Mouse (Mus musculus) erythroblast, embryonic 14.5 days (primary cell): ENCODE measurements around the gene Il6st. TPM values are rescaled to one million over a fixed set of nuclear protein-coding genes. Genes with fewer than 3 reads are reported as not detected.
A peak's percentile ranks its signal among the peaks of the same experiment; 100 is the strongest.

Experiments
- H3K27me3 ChIP-seq: 2 replicates; pipeline ENCODE4 v1.6.1; 2012; ENCODE audit warnings: inconsistent platforms; ENCODE audit not compliant: control insufficient read depth
- H3K36me3 ChIP-seq: 2 replicates; pipeline ENCODE4 v1.6.1; 2012; ENCODE audit warnings: mild to moderate bottlenecking, inconsistent platforms; ENCODE audit not compliant: control insufficient read depth
- H3K4me1 ChIP-seq: 2 replicates; pipeline ENCODE4 v1.6.1; 2012; ENCODE audit warnings: inconsistent platforms; ENCODE audit not compliant: control insufficient read depth
- H3K4me3 ChIP-seq: replicated peaks from 2 replicates; pipeline ENCODE3; 2012; ENCODE audit warnings: moderate library complexity, mild to moderate bottlenecking, inconsistent platforms
- H3K9me3 ChIP-seq: 2 replicates; pipeline ENCODE4 v1.6.1; 2012; ENCODE audit warnings: low read length, inconsistent platforms, mixed read lengths; ENCODE audit not compliant: control insufficient read depth
- GATA1 ChIP-seq: IDR thresholded peaks from 2 replicates; pipeline ENCODE4 v1.6.1; 2012; ENCODE audit warnings: low read length, inconsistent platforms, mixed read lengths
- TAL1 ChIP-seq: IDR thresholded peaks from 3 replicates; pipeline ENCODE4 v1.6.1; 2012; ENCODE audit warnings: low read length, inconsistent platforms, mixed read lengths
- polyA plus RNA-seq: library from polyadenylated mRNA; stranded (reverse); fragments of >175 nt; gene quantifications from 2 replicates; pipeline ENCODE4 v1.2.3, GENCODE M21; 2012

Gene Il6st
- polyA plus RNA-seq, 1 experiment, result 0.01 TPM

DNA sequence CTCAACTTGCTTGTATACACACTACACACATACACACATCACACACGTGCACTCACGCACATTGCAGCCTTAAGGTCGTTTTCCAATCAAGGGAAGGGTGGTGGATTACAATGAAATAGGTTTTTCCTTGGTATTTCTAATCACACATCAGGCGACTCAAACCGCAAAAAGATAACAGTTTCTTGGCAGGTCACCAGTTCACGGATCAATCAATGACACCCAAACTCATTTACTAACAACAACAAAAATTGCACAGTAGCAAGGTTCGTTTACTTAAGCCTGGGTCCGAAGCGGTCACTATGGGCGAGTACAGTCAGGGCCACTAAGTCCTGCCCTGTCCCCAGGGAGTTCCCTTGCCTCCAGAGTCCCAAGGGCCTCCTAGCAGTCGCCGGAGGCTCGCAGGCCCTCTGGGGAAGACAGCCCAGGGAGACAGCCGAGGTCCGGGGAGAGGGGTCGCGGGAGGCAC is 500 bp upstream of the Il6st start:
- no peaks in the 10 kb centered on the region for H3K9me3 ChIP-seq
- H3K4me1 ChIP-seq, result peaks cover 15% of the 10 kb centered on the region
- no peak for TF ChIP-seq TAL1
- TF ChIP-seq GATA1, result no peak
- H3K4me3 ChIP-seq, result peak overlapping the region; percentile 67
- peaks cover 51% of the 10 kb centered on the region for H3K27me3 ChIP-seq
- H3K36me3 ChIP-seq, result no peaks in the 10 kb centered on the region

DNA sequence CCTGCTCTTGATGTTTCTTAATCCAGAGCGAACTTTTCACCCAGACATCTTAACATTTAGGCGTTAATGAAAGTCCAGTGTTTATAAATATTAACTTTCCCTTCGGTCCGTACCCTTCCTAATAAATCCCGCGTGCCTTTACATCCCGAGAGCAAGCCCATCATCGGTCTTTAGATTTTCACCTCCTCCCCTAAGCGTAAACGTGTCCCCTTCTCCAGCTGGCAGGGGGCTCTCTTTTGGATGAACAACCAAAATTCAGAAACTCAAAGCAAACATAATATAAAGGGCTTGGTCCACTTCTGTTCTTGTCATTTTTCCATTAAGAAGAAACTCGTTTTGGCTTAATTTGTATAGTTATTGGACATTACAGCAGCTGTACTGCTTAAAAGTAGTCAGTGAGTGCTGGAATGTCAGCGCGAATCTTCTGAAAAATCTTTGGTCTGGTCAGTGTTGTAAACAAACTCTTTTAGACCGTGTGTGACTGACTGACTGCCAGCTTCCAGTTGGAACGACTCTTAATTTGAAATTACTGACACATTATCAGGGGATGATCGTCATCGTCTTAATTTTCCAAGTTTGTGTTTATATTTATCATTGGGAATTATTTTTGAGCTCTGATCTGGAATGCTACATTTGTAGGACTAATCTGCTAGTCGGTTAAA is 887 bp downstream of the Il6st start:
- TF ChIP-seq GATA1, result no peak
- no peak for TF ChIP-seq TAL1
- peaks cover 15% of the 10 kb centered on the region for H3K4me1 ChIP-seq
- peaks cover 51% of the 10 kb centered on the region for H3K27me3 ChIP-seq
- H3K9me3 ChIP-seq, result no peaks in the 10 kb centered on the region
- no peaks in the 10 kb centered on the region for H3K36me3 ChIP-seq
- H3K4me3 ChIP-seq, result peak overlapping the region; percentile 67

DNA sequence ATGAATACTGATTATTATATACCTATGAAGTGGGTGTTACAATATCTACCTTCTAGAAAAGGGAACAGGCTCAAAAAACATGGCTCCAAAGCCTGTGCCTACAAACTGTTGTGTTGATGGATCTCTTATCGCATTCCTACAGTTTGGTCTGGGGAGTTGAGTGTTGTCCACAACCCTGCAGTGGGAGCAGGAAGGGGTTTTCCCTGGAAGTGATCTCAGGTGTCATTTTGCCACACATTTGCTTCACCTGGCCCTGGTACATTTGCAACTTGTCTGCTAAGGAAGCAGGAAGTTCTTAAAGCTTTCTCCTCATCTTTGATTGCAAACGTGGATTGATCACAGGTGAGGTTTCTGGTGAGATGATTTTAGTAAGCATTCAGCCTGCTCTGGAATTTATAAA is 1.7 kb downstream of the Il6st start:
- Histone ChIP-seq H3K4me1 (peaks cover 15% of the 10 kb centered on the region), H3K27me3 (peaks cover 51% of the 10 kb centered on the region), H3K4me3 (no peak overlapping the region), H3K36me3 (no peaks in the 10 kb centered on the region), H3K9me3 (no peaks in the 10 kb centered on the region)
- TF ChIP-seq GATA1 (no peak), TAL1 (no peak)

DNA sequence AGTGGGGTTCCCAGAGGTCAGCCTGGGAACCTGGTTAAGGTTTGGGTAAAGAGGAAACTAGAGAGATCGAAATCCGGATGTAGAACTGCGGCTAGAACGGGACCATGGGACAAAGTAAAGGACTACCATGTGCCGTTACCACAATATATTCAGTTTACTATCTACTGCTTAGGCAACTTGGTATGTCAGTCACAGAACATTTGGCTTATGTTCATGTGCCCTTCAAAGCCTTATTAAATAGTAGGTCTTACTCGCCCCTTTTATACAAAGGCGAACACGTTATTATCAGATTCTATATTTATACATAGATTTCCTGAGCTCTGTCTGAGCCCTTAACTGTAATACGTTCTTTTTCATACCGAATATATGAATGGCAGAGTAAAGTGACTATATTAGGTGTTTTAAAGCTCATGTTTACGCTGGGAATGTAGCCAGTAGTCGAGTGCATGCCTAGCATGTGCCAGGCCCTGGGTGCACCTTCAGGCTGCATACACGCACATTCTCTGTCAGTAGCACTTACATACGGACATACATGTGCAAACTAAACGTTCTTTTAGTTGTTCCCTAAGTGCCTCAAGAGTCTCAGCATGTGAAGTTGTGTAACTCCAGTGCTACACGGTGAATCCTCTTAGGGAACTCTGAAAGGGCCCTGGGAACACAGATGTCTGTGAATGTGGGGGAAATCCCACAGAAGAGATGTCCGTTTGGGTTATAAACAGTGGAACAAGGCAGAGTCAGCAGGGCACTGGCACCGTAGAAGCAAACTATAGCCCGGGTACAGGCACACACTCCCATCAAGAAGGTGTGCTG is 2.5 kb downstream of the Il6st start:
- no peak overlapping the region for H3K4me3 ChIP-seq

DNA sequence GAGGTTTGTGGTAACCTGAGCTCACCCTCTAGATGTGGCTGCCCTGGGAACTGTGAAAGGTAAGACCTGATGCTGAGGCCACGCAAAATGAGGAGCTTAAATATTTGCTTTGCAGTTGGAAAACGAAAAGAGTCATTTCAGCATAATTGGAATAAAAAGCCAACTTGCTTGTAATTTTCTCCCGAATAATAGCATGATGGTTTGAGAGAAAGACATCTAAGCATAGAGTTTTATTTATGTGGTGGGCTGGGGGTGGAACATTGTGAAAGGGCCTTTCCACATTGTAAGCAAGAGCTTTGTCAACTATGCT is 3.0 kb downstream of the Il6st start:
- peaks cover 47% of the 10 kb centered on the region for H3K27me3 ChIP-seq
- H3K36me3 ChIP-seq, result no peaks in the 10 kb centered on the region
- TF ChIP-seq TAL1 (no peak), GATA1 (no peak)
- H3K9me3 ChIP-seq, result no peaks in the 10 kb centered on the region
- H3K4me3 ChIP-seq, result no peak overlapping the region
- peaks cover 15% of the 10 kb centered on the region for H3K4me1 ChIP-seq

More for the DNA sequence above, 2.5 kb downstream of the Il6st start:
- Histone ChIP-seq H3K9me3 (no peaks in the 10 kb centered on the region), H3K27me3 (peaks cover 50% of the 10 kb centered on the region), H3K36me3 (no peaks in the 10 kb centered on the region), H3K4me1 (peaks cover 15% of the 10 kb centered on the region)
- TF ChIP-seq TAL1, result no peak
- no peak for TF ChIP-seq GATA1

DNA sequence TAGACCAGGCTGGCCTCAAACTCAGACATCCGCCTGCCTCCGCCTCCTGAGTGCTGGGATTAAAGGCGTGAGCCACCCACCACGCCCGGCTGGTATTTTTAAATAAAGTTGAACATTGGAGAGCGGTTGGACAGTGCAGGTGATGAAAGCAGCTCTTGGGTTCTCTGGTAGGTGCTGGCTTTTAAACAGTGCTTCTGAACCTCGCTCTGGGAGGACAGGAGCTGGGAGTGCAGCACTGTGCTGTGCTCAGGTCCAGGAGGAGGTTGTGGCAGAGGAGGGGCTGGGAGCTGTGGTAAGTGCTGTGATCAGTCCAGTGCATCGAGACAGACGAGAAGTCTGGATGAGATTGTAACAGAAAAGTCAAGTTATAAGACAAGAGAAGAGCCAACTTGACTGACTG is 3.5 kb downstream of the Il6st start:
- H3K36me3 ChIP-seq, result no peaks in the 10 kb centered on the region
- peaks cover 42% of the 10 kb centered on the region for H3K27me3 ChIP-seq
- H3K9me3 ChIP-seq, result no peaks in the 10 kb centered on the region
- no peak for TF ChIP-seq GATA1
- peaks cover 15% of the 10 kb centered on the region for H3K4me1 ChIP-seq
- H3K4me3 ChIP-seq, result no peak overlapping the region

GRCm38 (mm10) chr13:112469491-112469890 is 5.6 kb downstream of the Il6st start:
- no peaks in the 10 kb centered on the region for H3K36me3 ChIP-seq
- peaks cover 23% of the 10 kb centered on the region for H3K27me3 ChIP-seq
- H3K9me3 ChIP-seq, result no peaks in the 10 kb centered on the region
- peaks cover 2% of the 10 kb centered on the region for H3K4me1 ChIP-seq
- TF ChIP-seq TAL1 (no peak), GATA1 (no peak)
- no peak overlapping the region for H3K4me3 ChIP-seq

DNA sequence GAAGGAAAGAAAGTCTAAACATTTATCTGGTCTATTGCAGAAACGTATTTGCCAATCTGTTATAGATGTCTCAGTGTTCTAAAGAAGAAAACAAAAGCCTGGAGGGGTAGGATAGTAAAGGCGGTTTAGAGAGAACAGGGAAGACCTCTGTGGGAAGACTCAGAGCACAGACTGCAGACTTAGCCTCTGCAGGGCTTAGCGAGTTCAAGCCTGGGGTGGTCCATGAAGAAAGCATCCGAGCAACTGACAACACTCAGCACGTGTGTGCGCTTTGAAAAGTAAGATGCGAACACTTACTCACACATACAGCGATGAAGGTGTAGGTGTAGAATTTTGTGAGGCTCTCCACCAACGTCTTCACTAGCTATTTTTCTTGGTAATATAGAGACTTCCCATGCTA is 7.3 kb downstream of the Il6st start:
- H3K4me3 ChIP-seq, result no peak overlapping the region
- H3K36me3 ChIP-seq, result no peaks in the 10 kb centered on the region; the same call in 1 of the 2 replicates
- H3K27me3 ChIP-seq, result peaks cover 6% of the 10 kb centered on the region; the same call in 1 of the 2 replicates
- no peaks in the 10 kb centered on the region for H3K9me3 ChIP-seq
- no peak for TF ChIP-seq GATA1
- no peak for TF ChIP-seq TAL1
- H3K4me1 ChIP-seq, result no peaks in the 10 kb centered on the region

- H3K36me3 ChIP-seq, result peaks cover 2% of the 10 kb centered on the region; the same call in 1 of the 2 replicates
- TF ChIP-seq GATA1 (no peak), TAL1 (no peak)
- no peak overlapping the region for H3K4me3 ChIP-seq
- H3K9me3 ChIP-seq, result no peaks in the 10 kb centered on the region
- H3K4me1 ChIP-seq, result no peaks in the 10 kb centered on the region
- H3K27me3 ChIP-seq, result no peaks in the 10 kb centered on the region
Observed at GRCm38 (mm10) chr13:112472401-112473023, 8.6 kb downstream of the Il6st start.
